Mouse (Mus musculus) splenic B cell, adult 2 months (primary cell): ENCODE results near the gene Tbc1d16.

Experiments used
- DNase-seq: peaks from one replicate; pipeline ENCODE4 v3.0.0-alpha.2; 2011; ENCODE audit warnings: low read depth, low spot score
- H3K27me3 ChIP-seq: 2 replicates; pipeline ENCODE4 v1.6.1; 2012; ENCODE audit warnings: mild to moderate bottlenecking, low read length, moderate library complexity, mixed read lengths; ENCODE audit not compliant: control insufficient read depth, poor library complexity, insufficient read depth, severe bottlenecking
- H3K36me3 ChIP-seq: 2 replicates; pipeline ENCODE4 v1.6.1; 2012; ENCODE audit warnings: mild to moderate bottlenecking, low read length, moderate library complexity, mixed read lengths; ENCODE audit not compliant: control insufficient read depth, poor library complexity, insufficient read depth, severe bottlenecking

Gene Tbc1d16

GRCm38 (mm10) chr11:119203423-119203822, 24.9 kb downstream of the Tbc1d16 start:
- no peaks in the 10 kb centered on the region for H3K27me3 ChIP-seq
- peak; percentile 47 for DNase-seq

GRCm38 (mm10) chr11:119199233-119199601, 29.1 kb downstream of the Tbc1d16 start:
- Histone ChIP-seq H3K36me3 (no peaks in the 10 kb centered on the region), H3K27me3 (no peaks in the 10 kb centered on the region)
- no peak for DNase-seq

More at GRCm38 (mm10) chr11:119203423-119203822, 24.9 kb downstream of the Tbc1d16 start:
- H3K36me3 ChIP-seq = no peaks in the 10 kb centered on the region

GRCm38 (mm10) chr11:119198564-119199232, 29.6 kb downstream of the Tbc1d16 start:
- no peaks in the 10 kb centered on the region for H3K27me3 ChIP-seq
- peak; percentile 51 for DNase-seq
- no peaks in the 10 kb centered on the region for H3K36me3 ChIP-seq

GRCm38 (mm10) chr11:119197618-119198563, 30.4 kb downstream of the Tbc1d16 start:
- Histone ChIP-seq H3K36me3 (no peaks in the 10 kb centered on the region), H3K27me3 (no peaks in the 10 kb centered on the region)
- DNase-seq = no peak

GRCm38 (mm10) chr11:119192605-119193004, 35.7 kb downstream of the Tbc1d16 start:
- Histone ChIP-seq H3K27me3 (no peaks in the 10 kb centered on the region), H3K36me3 (no peaks in the 10 kb centered on the region)
- no peak for DNase-seq

GRCm38 (mm10) chr11:119192176-119192575, 36.1 kb downstream of the Tbc1d16 start:
- H3K27me3 ChIP-seq = no peaks in the 10 kb centered on the region
- H3K36me3 ChIP-seq = no peaks in the 10 kb centered on the region
- no peak for DNase-seq

- no peaks in the 10 kb centered on the region for H3K27me3 ChIP-seq
- DNase-seq = peak; percentile 63
- H3K36me3 ChIP-seq = no peaks in the 10 kb centered on the region
Measured at GRCm38 (mm10) chr11:119191606-119192081, 36.7 kb downstream of the Tbc1d16 start.

GRCm38 (mm10) chr11:119190498-119190897, 37.8 kb downstream of the Tbc1d16 start:
- no peaks in the 10 kb centered on the region for H3K27me3 ChIP-seq
- no peaks in the 10 kb centered on the region for H3K36me3 ChIP-seq
- peak; percentile 81 for DNase-seq

- H3K27me3 ChIP-seq = no peaks in the 10 kb centered on the region
- no peak for DNase-seq
- H3K36me3 ChIP-seq = no peaks in the 10 kb centered on the region
Measured at GRCm38 (mm10) chr11:119189319-119189718, 39.0 kb downstream of the Tbc1d16 start.

GRCm38 (mm10) chr11:119188389-119188788, 39.9 kb downstream of the Tbc1d16 start:
- Histone ChIP-seq H3K36me3 (no peaks in the 10 kb centered on the region), H3K27me3 (no peaks in the 10 kb centered on the region)
- DNase-seq = no peak

- no peak for DNase-seq
- Histone ChIP-seq H3K36me3 (no peaks in the 10 kb centered on the region), H3K27me3 (no peaks in the 10 kb centered on the region)
Measured at GRCm38 (mm10) chr11:119187800-119188197, 40.5 kb downstream of the Tbc1d16 start.

- Histone ChIP-seq H3K27me3 (no peaks in the 10 kb centered on the region), H3K36me3 (no peaks in the 10 kb centered on the region)
- peak; percentile 81 for DNase-seq
Measured at GRCm38 (mm10) chr11:119186989-119187799, 41.1 kb downstream of the Tbc1d16 start.

GRCm38 (mm10) chr11:119186381-119186780, 41.9 kb downstream of the Tbc1d16 start:
- Histone ChIP-seq H3K27me3 (no peaks in the 10 kb centered on the region), H3K36me3 (no peaks in the 10 kb centered on the region)
- no peak for DNase-seq

GRCm38 (mm10) chr11:119183684-119184310, 44.5 kb downstream of the Tbc1d16 start:
- no peaks in the 10 kb centered on the region for H3K36me3 ChIP-seq
- no peak for DNase-seq
- no peaks in the 10 kb centered on the region for H3K27me3 ChIP-seq
